Mouse (Mus musculus): Measurements from ENCODE around the gene Flcn.

GRCm38 (mm10) chr11:59779406-59779805, 30.4 kb downstream of the Flcn start:
- TF ChIP-seq ZNF384 (IDR thresholded peaks at IDR 0.05; ENCODE audit: low read depth, low read length) (no peak), HCFC1 (IDR thresholded peaks at IDR 0.05; ENCODE audit: borderline replicate concordance, insufficient read depth, low read length) (no peak), ZC3H11A (IDR thresholded peaks at IDR 0.05; ENCODE audit: borderline replicate concordance, low read depth, low read length) (no peak)

Data from ES-E14 (cell line).